Mouse (Mus musculus) brain, embryonic 14.5 days (tissue): ENCODE data around the gene Dao.

Experiments
- CTCF ChIP-seq: fragments of 200-500 bp; IDR thresholded peaks from 2 replicates; pipeline ENCODE4 v1.5.1; 2012; ENCODE audit warnings: inconsistent platforms, mild to moderate bottlenecking, moderate library complexity, borderline replicate concordance; ENCODE audit not compliant: insufficient read depth, insufficient read length; ENCODE audit errors: extremely low read depth
- POLR2A ChIP-seq: fragments of 200-500 bp; IDR thresholded peaks from 2 replicates; pipeline ENCODE4 v1.6.1; 2012; ENCODE audit warnings: mild to moderate bottlenecking, inconsistent platforms, borderline replicate concordance; ENCODE audit not compliant: poor library complexity, insufficient read depth, insufficient read length, severe bottlenecking; ENCODE audit errors: extremely low read depth

GRCm38 (mm10) chr5:114009049-114009448 is 5.5 kb downstream of the Dao start:
- TF ChIP-seq POLR2A (no peak), CTCF (no peak)
